Mouse (Mus musculus) olfactory bulb, adult 2 months (tissue): Measurements from ENCODE around the gene Sox6.

Experiments
- CTCF ChIP-seq: fragments of 200-500 bp; IDR thresholded peaks from 2 replicates; pipeline ENCODE4 v1.5.1; 2012; ENCODE audit warnings: low read depth, mild to moderate bottlenecking, low read length, moderate library complexity; ENCODE audit not compliant: insufficient read depth
- POLR2A ChIP-seq: fragments of 200-500 bp; IDR thresholded peaks from 2 replicates; pipeline ENCODE4 v1.6.1; 2012; ENCODE audit warnings: mild to moderate bottlenecking, low read depth, low read length, moderate library complexity; ENCODE audit not compliant: insufficient read depth

DNA sequence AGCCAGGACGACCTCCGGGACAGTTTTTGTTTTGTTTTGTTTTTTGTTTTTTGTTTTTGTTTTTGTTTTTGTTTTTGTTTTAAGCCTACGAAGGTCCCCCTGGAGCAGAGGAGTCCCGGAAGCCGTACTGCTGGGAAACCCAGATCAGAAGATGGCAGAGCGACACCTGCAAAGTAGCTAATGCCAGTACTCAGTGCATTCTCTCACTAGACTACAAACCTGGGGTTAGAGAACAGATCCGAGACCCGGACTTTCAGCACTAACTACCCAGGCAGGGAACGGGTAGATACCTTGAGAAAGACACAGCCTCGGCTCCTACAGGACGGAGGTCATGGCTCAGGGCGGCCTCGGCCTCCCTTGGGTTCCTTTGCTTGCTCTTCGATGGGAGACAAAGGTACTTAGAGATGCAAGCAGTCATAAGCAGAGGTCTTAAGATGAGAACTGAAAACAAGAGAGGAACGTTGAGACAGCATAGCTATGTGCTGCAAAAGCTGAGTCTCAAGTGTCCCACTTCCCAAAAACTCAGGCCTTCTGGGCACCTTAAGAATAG is 1.9 kb upstream of the Sox6 start:
- TF ChIP-seq CTCF (no peak), POLR2A (no peak)
